Mouse (Mus musculus): Measurements from ENCODE around the gene Ddah2. TPM values are rescaled to one million over a fixed set of nuclear protein-coding genes. Genes with fewer than 3 reads are reported as not detected.
A peak's percentile ranks its signal among the peaks of the same experiment; 100 is the strongest.

Gene Ddah2
- total RNA-seq, 2 experiments from 2014 or later = 101 to 115 TPM

DNA sequence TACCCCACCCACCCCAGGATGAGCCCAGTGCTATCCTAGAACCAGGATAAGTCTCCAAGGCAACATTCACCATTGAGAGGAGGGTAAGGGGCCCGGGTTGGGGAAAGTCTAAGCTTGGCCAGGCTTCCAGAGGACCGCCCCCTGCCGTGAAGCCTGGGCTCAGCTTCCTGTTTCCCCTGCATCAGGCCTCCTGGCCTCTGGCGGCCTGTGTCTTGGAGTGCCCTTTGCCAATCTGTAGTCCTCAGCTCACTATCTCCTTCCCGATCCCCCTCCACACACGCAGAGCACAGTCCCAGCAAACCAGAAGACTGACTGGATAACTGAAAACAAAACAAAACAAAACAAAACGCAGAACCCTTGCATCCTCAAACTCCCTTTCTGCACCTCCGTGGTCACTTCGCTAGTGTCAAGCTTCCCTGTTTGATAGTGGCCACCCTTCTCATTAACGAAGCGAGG, 9.2 kb upstream of the Ddah2 start, which contains the start of gene Clic1:
TSS of gene Clic1 (plus strand) at position 406 of the 456 bp plus-strand sequence.
- DNase-seq = peak; percentile 76
- intact Hi-C loops (cut with DNase I) = no loop called here

DNA sequence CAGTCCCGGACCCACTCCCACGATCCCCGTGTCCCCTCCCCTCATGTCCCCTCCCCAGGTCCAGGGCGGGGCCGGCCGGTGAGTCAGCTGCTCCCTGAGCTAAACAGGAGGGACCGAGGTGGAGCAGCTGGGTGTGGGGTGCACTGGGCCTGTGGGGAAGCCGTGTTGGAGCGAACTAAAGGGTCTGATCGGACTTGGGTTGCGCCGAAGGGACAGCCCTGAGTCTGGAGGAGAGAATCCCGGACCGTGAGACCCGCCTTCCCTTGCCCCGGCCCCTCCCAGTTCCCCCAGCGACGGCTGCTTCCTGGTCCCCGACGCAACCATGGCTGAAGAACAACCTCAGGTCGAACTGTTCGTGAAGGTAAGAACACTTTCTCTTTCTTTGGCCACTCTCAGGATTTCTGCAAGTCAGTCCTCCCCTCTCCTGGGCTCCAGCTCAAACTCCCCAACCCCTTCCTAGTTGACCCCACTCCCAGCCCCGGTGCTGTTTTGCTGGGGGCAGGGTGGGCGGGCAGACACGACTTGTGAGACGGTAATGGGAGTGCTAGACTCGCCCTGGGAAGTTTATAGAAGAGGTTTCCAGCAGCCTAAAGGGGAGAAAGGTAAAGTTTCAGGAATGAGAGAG, 8.6 kb upstream of the Ddah2 start:
- intact Hi-C loops (cut with DNase I) = no loop called here
- DNase-seq = peak; percentile 61

DNA sequence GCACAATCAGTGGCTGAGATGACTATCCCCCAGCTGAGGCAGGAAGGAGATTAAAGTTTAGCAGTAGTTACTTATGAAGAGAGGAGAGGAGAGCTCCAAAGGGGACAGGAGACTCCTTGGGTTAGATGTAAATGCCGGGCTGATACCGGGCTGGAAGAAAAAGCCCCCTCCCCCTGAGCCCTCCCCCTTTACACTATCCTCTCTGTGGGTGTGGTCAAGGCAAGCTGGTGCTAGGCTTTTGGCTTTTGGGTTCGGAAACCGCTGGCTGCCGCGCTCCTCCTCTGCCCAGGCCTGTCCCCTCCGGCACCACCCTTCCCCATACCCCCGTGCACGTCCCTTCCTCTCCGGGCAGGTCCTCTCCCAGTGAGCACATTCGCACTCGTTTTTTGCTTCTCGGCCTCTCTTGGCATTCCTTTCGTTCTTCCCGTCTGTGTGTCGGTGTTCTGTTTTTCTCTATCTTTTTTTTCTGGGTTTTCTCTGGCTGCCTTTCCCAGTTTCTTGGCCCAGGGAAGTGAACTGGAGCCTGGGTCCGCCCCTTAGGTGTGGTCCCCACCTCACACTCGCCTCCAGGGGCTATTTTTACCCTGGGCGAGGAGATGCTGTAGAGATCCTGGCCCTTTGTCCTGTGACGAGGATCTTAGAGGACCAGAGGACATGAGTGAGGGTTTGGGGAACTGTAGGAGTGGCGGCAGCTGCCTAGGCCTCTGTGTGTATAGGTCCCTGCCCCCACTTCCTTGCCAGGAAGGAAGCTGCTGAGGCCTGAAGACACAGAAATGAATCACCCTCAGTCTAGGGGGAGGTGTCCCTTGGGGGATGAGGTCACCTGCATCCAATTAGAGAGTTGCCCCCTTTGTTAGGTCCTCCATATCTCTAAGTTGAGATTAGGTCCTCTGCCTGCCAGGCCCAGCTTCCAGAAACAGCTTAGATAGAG, 7.4 kb upstream of the Ddah2 start:
- peak; percentile 86 for DNase-seq
- intact Hi-C loops (cut with DNase I) = no loop called here

DNA sequence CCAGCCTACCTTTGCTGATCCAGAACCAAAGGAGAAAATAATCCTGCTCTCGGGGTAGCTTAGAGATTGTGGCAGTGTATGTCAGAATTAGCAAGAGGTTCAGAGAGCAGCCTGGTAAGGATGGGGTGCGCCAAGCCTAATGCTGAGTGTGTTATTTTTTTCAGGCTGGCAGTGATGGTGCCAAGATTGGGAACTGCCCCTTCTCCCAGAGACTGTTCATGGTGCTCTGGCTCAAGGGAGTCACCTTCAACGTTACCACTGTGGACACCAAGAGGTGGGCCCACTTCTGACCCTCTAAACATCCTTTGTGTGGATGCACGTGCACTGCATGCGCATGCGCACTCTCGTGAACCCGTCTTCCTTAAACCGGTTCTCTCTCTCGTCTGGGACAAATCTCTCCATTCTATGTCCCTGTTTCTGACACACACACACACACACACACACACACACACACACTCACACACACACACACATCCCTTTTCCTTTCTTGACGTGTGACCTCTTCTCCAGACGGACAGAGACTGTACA, 6.5 kb upstream of the Ddah2 start:
- intact Hi-C loops (cut with DNase I) = no loop called here
- DNase-seq = no peak

DNA sequence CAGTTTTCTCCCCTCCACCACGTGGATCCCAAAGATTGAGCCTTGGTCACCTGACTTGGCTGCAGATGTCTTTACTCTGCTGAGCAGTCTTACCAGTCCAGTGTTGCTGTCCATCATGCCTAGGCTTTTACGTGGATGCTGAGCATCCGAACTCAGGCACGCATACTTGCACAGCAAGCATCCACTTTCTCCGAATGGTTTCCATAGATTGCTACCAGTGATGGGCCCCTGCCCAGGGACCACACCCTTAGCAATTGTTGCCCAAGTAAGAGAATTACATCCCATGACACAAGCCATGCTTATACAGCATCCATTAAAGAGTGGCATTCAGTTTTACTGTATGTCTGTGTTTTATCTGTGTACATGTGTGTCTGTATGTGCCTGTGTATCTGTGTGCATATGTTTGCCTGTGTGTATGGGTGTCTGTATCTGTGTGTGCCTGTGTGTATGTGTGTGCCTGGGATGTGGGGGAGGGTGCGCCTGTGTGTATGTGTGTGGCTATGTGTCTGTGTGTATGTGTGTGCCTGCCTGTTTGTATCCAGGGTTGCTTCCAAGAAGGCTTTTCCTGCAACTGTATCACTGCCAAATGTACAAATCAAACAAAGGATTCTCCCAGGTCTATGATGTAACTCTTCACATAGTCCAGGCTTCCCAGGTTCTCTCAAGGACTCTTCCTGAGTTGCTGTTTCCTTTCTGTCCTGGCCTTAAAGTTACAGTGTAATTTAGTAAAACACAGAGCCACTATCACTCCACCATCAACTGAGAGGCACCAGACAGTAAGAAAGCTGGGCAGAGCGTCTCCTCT, 2.9 kb upstream of the Ddah2 start:
- intact Hi-C loops (cut with DNase I) = no loop called here
- DNase-seq = no peak

DNA sequence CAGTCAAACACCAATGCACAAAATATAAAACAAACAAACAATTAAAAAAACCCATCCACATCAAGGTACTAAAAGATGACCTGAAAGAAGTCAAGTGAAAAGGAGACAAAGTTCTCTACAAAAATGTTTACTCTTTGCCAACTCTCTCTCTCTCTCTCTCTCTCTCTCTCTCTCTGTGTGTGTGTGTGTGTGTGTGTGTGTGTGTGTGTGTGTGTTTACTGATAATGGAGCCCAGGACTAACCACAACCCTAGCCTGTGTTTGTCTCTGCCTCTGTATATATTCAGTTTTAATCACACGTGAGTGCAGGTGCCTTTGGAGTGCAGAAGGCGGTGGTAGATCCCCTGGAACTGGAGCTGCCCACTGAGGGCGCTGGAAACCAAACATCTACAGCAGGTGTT, 1.7 kb upstream of the Ddah2 start:
- no peak for DNase-seq
- intact Hi-C loops (cut with DNase I) = no loop called here

DNA sequence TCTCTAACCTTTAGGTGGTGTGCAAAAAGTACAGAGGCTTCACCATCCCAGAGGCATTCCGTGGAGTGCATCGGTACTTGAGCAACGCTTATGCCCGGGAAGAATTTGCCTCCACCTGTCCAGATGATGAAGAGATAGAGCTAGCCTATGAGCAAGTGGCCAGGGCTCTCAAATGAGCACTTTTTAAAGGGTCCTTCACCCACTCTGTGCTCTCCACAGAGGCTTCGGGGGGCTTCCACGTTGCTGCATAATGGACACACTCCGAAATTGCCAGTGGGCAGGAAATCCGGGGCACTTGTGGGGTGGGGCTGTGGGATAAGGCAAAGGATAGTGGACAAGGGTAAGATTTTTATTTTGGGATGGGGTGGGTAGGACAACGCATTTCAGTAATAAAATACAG, 519 bp upstream of the Ddah2 start:
- intact Hi-C loops (cut with DNase I) = no loop called here
- no peak for DNase-seq

DNA sequence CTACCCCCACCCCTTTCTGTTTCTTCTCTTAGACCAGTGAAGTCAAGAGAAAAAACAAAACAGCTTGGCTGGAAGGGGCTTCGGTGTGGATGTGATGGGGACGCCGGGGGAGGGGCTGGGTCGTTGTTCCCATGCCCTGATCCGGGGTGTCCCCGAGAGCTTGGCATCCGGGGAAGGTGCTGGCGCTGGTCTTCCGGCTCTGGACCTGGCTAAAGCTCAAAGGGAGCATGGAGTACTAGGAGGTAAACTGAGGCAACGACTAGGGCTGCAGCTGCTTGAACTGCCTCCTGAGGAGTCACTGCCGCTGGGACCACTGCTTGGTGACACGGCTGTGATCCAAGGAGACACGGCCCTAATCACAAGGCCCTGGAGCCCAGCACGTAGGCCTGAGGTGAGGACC, 1.2 kb downstream of the Ddah2 start:
- DNase-seq = no peak
- intact Hi-C loops (cut with DNase I) = no loop called here

DNA sequence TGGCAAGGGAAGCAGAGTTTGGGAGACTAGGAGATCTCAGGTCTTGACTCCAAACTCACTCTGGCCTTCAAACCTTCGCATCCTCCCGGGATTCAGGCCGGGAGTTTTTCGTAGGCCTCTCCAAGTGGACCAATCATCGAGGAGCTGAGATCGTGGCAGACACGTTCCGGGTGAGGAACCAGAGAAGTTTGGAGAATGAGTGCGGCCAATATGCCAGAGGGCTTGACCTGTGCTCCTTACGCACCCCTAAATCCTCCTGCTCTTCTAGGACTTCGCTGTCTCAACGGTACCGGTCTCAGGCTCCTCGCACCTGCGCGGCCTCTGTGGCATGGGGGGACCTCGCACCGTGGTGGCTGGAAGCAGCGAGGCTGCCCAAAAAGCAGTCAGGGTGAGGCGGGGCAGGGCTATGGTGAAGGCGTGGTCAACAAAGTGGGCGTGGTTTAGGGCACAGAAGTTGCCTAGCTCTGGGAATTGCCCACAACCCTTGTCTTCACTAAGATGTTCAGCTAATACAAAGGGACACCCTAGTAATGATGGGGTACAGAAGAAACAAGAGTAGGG, 2.0 kb downstream of the Ddah2 start:
- intact Hi-C loops (cut with DNase I) = no loop called here
- DNase-seq = no peak

DNA sequence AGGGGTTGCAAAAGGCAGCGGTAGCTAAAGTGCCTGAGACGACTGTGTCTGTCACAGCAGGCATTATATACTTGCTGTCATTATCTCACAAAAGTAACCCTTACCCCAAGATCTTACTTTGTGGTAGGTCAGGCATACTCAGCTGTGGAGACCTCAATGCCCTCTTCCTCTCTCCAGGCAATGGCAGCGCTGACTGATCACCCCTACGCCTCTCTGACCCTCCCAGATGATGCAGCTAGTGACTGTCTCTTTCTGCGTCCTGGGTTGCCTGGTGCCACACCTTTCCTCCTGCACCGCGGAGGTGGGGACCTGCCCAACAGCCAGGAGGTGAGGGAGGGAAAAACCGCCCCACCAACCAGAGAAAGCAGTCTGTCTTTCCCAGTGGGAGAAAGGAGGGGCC, 2.5 kb downstream of the Ddah2 start:
- intact Hi-C loops (cut with DNase I) = no loop called here
- no peak for DNase-seq

DNA sequence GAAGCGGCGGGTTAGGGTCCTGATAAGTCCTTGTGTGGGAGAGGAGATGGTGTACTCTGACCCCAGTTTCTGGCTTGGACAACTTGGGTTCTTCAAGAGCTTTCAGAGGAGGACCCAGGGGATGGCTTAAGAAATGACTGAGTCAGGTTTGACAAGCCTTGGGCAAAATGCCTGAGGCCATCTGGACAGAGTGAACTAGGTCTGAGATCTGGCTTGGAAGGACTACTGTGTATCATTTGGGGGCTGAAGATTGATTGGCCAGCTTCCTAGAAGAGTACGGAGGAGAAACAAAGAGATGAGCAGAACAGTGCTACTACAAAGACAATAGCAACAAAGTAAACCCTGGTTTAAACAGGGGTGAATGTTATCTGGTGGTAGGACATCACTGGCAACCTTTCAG, 4.6 kb downstream of the Ddah2 start:
- peak; percentile 70 for DNase-seq
- intact Hi-C loops (cut with DNase I) = no loop called here

DNA sequence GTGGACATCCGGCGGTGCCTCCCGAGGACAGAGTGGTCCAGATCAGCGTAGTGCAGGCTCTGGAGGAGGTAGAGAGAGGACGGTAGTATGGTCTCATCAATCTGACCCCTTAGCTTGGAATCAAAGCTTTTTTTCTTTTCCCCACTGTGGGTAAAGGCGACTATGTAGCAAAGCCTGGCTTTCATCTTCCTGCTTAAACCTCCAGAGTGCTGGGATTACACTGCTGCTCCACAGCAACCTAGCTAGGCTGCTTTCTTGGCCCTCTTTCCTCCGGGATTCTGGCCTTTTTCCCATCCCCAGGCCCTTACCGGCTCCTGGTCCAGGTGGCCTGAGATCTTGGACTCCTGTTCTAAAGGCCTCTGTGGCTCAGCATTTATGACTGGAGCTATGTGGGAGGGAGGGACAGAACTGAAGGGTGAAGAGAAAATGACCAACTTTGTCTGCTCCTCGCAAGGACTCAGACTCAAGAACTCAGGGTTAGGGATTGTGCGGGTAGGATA, 5.6 kb downstream of the Ddah2 start:
- intact Hi-C loops (cut with DNase I) = no loop called here
- DNase-seq = no peak

DNA sequence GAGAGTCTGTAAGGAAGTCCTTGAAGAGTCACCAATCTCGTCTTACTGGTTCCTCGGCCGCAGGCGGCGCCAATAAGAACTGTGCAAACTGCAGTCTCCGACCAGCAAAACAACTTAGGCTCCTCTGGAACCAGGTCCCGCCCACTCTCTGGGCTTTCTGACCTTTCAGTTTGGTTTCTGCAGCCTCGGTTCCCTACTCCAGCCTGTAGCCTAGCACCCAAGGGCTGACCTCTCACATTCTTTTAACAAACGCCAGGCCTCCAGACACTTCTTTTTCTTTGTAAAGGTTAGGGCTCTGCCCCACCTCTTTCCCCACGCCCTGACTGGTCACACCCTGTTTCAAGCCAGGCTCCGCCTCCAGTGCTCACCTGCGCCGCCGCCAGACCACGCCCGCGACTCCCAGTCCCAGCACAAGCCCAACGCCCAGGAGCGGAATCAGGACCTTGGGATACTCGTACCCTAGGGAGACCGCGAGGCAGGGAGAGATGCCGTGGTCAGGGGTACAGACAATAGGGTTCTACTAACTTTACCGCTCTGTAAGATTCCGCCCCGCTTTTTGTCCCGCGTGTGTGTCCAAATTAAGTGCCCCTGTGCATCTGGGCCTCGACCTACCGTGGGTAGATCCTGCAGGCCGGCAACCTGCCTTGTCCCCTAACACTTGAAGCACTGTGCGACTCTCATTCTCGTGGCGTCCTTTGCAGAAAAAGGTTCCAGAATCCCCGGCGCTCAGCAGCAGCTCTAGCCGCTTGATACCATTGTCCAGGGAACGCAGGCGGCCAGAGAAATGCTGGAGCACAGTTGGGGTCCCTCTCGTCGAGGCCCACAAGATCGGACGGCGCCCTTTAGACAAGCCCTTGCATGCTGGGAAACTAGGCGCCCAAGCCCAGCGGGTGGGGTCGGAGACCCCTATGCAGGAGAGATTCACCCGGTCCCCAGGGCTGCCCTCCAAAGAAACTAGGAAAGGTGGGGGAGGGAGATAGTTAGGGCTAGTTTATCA, 6.4 kb downstream of the Ddah2 start, which contains the start of gene Ly6g6c:
TSS of gene Ly6g6c (plus strand) at position 438 of the 997 bp plus-strand sequence.
- intact Hi-C loops (cut with DNase I) = no loop called here
- no peak for DNase-seq

DNA sequence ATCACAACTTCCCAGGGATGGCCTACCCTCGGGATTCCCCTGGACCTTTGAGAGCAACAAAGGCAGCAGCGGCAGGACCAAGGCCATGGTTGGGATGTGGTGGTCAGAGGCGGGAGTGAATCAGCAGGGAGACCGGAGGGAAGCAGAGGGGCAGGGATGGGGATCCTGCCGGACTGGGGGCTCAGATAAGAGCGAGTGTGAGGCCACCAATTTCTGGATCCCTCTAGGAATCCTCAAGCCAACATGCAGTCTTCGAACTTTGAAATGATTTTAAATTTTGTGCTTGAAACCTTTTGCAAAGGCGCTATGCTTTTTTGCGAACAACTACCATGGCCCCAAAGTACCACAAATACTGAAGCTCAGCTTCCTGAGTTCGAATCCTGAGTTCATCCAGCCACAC, 7.2 kb downstream of the Ddah2 start, which contains the start of gene Mpig6b:
TSS of gene Mpig6b (minus strand) at position 101 of the 400 bp plus-strand sequence.
- no peak for DNase-seq
- intact Hi-C loops (cut with DNase I) = no loop called here

DNA sequence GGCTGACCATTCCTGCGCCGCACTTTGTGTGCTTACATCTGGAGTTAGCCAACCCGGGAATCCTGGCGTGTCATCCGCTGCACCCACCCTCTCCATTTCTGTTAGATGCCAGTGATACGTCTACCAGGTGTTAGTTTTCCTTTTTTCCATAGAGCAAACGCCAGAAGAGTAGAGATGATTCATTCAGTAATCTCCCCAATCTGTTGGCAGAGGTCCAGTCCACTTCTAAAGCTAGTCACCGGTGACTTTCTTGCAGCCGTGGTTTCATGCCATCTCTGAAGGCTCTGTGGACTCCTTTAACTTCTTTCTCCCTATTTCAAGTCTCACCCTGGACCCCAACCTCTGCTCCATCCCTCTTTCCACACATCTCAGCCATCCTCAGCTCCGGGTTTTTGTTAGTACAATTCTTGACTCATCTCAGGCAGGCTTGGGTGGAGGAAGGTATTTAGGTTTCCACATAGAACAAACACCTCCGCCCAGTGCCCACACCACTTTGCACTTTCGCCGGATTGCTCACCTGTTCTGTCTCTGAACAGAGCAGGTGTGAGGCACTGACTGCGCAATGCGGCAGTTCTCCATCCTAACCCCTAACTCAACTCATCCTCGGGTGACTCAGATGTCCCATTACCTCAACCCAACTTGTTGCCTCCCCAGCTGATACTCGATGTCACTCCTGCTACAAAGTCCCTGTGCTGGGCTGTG, 9.5 kb downstream of the Ddah2 start:
- intact Hi-C loops (cut with DNase I) = no loop called here
- no peak for DNase-seq

DNA sequence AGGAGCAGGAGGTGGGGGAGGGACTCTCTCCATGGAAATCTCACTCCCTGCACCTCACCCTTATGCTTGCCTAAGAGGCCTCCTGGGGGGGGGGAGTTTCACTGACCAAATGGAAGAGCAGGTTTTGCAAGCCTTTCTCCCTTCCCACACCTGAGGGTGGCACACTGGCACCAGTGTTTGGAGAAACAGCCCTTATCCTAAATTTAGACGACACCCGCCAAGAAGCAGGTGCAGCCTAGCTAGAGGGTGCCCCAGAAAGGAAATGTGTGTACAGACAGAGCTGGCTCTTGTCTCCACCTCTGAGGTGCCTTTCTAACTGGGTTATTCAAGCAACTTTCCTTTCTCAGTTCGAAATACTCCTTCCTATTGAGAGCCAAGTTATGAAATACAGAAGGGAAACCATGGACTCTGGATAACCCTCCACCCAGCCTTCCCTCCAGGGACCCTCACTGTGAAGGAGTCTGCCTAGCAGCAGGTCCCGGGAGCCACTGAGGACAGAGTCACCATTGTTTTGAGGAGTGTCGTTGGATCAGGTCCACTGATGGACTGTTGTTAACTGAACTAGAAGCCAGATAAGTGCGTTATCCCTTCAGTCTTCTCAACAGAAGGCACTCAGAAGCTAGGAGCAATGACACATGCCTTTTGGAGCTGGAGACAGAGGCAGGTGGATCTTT, 11.9 kb downstream of the Ddah2 start:
- intact Hi-C loops (cut with DNase I) = no loop called here
- no peak for DNase-seq

DNA sequence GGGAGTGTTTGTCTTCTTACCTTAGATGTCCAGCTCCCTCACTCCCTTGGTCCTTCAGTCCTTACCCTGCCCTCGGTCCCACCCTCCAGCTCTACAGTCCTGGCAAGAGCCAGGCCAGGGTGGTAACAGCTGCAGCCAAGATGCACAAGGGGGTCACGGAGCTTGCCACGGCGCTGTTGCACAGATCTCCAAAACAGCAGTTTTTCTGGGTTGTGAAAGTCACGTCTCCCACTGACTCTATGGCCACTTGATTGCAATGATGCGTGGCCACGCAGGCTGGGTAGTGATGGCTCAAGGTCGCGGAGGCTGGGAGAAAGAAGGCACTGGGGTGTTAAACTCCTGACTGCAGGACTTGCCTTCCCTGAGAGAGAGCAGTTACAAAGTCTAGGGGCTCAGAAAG, 12.6 kb downstream of the Ddah2 start:
- DNase-seq = no peak
- intact Hi-C loops (cut with DNase I) = no loop called here

DNA sequence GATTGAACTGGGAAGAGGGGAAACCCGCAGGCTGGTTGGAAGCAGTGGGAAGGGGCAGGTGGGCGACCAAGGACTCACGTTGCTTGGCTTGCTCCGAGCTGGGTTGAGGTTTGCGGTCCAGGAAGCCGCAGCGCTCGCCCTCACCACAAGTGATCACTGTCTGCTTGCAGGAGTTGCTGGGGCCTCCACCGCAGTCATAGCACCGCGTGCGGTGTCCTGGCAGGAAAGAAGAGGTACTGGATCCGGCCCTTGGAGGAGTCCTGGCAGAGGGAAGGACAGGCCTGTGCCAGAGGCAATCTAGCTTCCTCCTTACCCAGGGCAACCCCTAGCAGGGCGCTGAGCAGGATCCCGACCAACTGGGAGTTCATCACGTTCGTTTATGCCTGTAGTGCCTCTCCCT, 15.3 kb downstream of the Ddah2 start:
- intact Hi-C loops (cut with DNase I) = no loop called here
- peak; percentile 48 for DNase-seq
